Mouse (Mus musculus): ENCODE measurements at regions not wholly inside any gene's neighbourhood (a gene's known extent, or its start where the extent isn't known, plus 50 kb on each side); places are given as distances from the start of the nearest gene placed in this dataset.

DNA sequence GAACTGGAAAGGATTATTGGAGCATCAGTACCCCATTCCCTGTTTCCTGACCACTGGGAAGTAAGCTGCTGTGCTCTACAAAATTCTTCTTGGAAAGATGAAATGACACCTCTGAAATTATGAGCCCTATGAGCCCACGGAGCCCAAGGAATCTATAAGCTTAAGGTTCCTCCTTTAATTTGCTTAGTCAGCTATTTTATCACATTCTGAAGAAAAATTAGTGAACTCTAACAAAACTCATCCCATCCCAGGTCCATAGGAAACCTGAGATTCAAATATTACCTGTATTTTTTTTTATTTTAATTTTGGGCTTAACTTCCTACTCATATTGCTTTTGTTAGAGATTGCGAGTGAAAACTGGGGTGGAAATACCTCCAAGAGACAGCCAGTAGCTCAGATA, 194.5 kb upstream of the B3gat1 start:
- TF ChIP-seq POLR2A (IDR thresholded peaks at IDR 0.05; ENCODE audit: borderline replicate concordance, insufficient read depth, low read length) (no peak), CTCF (IDR thresholded peaks at IDR 0.05; ENCODE audit: borderline replicate concordance, insufficient read depth, low read depth, low read length) (no peak)
